Mouse (Mus musculus): ENCODE data around the gene Il4i1.

Gene Il4i1

DNA sequence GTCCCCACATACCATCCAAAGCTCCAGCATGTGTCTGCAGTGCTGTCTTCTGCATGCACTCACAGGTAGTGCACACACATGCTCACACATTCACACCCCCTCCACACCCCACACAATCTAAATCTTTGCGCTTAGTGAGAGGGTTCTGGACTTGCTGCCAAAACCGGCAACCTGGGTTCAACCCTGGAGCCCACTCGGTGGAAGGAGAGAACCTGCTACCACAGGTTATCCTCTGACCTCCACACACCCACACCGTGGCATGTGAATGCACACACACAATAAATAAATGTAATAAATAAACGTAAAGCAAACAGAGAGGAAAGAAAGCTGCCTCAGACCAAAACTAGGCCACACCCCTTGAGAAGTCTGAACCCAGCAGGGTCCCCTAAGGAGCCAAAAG is 31.6 kb downstream of the Il4i1 start:
- in situ Hi-C loops (cut with MboI, MseI): no loop called here

DNA sequence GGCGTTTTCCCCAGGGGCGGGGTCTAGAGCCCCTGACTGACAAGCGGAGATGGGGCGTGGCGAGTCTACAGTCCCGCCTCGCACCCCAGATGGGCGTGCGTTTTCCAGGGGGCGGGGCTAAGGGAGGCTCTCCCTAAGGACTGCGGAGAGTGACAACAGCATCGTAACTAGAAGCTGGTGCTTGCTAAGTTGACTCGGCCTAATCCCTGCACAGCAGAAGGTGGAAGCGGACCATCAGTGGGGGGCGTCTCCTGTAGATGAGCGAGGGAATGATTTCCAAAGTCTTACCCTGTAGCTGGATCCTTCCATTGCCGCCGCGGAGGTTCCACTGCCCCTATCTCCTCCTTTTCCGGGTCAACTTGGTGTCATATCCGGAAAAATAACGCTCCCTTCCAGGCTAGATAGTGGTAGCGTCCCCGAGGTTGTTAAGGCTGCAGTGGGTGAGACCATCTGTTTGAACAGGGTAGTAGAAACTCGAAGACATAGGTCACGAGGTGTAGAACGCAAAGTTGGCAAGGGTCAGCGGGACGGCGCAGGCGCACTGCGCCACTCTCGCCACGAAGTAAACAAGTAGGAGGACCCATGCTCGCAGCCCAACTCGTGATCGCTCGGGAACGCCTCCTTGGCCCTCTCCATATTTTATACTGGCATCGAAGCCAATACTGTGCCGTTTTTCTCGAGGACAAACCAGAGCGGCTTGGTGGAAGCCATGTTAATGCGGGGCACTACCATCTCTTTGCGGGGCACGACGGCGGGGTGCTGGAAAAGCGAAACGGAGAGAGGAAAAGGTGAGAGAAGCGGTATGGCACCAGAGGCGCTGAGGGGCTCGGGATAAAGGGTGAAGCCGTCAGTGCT is 32.6 kb downstream of the Il4i1 start, which contains the start of the genes Akt1s1 and Tbc1d17:
Akt1s1 (plus strand) TSS at position 431 of the 855 bp plus-strand sequence.
Tbc1d17 (minus strand) TSS at position 519 of the 855 bp plus-strand sequence.
- in situ Hi-C loops (cut with MboI, MseI): no loop called here

GRCm38 (mm10) chr7:44849416-44850111 is 33.4 kb downstream of the Il4i1 start:
- in situ Hi-C loops (cut with MboI, MseI): no loop called here

DNA sequence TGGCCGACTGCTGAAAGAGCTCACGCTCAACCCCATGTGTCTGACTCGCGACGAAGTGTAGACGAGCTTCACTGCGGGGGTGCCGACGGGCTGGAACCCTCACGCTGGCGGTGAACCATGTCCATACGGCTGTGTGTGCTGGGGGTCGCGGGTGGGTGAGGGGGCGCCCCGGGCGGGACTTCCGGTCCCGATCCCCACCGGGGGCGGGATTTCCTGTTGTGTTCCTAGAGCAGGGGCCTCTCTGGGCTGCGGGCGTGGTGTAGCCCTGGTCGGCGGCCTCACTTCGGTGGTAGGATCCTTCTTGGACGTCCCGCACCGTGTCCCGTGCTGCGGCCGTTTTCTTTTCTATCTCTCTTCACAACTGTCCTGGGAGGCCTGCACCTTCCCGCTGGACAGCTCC is 34.0 kb downstream of the Il4i1 start:
- in situ Hi-C loops (cut with MboI, MseI): no loop called here

- in situ Hi-C loops (cut with MboI, MseI): no loop called here
Measured at GRCm38 (mm10) chr7:44850789-44851624, 34.8 kb downstream of the Il4i1 start.

DNA sequence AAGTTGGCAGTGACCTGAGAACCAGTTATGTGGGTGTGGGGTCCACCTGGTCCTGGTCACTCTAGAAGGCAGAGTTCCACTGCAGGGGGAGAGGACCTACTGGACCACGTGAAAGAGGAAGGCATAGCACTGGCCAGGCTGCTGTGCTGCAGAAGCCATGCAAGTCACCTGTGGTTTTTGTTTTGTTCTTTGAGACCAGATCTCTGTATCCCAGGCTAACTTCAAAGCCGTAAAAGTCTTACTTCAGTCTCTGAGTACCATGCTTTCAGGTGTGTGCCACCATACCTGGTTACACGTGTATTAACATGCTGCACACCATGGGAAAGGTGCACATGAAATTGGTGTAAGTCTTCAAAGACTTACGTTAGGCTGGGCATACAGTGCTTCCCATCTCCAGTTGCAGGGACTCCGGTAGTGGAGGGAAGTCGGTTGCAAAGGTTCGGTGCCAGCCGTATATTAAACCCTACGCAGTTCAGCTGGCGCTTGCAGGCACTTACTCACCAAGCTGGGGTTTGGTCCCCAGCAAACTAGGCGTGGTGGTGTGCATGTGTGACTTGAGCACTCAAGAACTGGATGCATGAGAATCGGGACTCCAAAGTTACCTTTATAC is 35.5 kb downstream of the Il4i1 start:
- in situ Hi-C loops (cut with MboI, MseI): no loop called here

GRCm38 (mm10) chr7:44852259-44853027 is 36.3 kb downstream of the Il4i1 start:
- in situ Hi-C loops (cut with MboI, MseI): no loop called here

- in situ Hi-C loops (cut with MboI, MseI): no loop called here
Measured at GRCm38 (mm10) chr7:44853065-44853464, 36.9 kb downstream of the Il4i1 start.

GRCm38 (mm10) chr7:44853596-44854355 is 37.6 kb downstream of the Il4i1 start:
- in situ Hi-C loops (cut with MboI, MseI): no loop called here

DNA sequence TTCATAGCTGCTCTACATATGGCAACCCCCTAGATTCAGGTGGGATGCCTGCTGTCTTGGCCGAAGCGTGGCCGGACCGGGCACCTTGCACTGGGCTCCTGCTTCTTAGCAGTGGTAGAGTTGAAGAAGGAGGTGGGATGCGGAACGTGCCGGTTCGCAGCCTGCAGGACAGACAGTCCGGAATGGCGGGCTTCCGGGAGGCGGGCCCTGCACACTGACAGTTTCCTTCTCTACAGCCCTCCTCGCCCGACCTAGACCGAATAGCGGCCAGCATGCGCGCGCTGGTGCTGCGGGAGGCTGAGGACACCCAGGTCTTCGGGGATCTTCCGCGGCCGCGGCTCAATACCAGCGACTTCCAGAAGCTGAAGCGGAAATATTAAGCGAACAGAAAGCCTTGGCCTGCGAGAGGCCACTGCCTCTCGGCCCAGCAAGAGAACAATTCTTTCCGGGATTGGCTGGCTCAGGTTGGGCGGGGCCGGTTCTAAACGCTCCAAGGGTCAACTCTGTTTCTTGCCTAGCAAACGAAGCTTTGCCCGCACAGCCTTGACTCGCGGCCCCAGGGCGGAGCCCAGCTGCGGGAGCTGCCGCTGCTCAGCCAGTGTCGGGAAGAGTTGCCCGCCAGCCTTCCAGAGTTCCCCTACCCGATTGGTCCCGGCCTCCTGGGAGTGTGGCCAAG is 38.3 kb downstream of the Il4i1 start:
- in situ Hi-C loops (cut with MboI, MseI): no loop called here

DNA sequence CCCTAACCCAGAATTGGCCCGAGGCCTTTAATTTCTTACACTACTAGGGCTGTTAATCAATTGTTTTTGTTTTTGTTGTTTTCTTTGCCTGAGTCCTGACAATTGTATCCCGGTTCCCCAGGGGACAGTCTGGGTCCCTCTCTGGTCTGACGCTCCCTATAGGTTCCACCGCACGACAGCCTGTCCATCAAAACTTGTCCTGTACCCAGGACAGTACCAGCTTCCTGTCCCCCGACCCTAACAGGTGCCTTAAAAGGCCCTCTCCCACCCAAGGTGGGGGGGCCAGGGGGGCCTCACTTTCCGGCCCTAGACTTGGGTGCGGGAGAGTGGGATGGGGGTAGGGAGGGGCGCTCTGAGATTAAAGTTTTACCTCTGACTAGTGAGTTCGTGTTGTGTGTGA is 38.8 kb downstream of the Il4i1 start:
- in situ Hi-C loops (cut with MboI, MseI): no loop called here

- in situ Hi-C loops (cut with MboI, MseI): no loop called here
Measured at GRCm38 (mm10) chr7:44856265-44856916, 40.2 kb downstream of the Il4i1 start.

GRCm38 (mm10) chr7:44857042-44857552 is 40.9 kb downstream of the Il4i1 start, which contains the start of gene Pnkp:
TSS of gene Pnkp (plus strand) at chr7:44857139.
- in situ Hi-C loops (cut with MboI, MseI): no loop called here

DNA sequence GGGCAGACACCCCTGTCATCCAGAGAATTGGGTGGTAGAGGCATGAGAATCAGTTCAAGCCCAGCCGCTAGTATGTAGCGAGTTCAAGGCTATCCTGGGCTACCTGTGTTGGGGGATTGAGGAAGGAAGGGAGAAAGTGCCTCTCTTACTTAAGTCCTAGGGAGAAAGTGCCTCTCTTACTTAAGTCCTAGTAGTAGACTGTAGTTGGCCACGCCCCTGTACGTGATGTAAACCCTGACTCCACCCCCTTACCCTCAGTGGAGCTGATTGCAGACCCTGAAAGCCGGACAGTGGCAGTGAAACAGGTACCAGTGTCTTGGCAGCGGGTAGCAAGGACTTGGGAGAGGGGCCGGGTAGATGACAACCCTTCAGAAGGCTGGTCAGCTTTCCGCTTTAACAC is 41.7 kb downstream of the Il4i1 start:
- in situ Hi-C loops (cut with MboI, MseI): no loop called here

- in situ Hi-C loops (cut with MboI, MseI): no loop called here
Measured at GRCm38 (mm10) chr7:44859896-44860295, 43.7 kb downstream of the Il4i1 start.

DNA sequence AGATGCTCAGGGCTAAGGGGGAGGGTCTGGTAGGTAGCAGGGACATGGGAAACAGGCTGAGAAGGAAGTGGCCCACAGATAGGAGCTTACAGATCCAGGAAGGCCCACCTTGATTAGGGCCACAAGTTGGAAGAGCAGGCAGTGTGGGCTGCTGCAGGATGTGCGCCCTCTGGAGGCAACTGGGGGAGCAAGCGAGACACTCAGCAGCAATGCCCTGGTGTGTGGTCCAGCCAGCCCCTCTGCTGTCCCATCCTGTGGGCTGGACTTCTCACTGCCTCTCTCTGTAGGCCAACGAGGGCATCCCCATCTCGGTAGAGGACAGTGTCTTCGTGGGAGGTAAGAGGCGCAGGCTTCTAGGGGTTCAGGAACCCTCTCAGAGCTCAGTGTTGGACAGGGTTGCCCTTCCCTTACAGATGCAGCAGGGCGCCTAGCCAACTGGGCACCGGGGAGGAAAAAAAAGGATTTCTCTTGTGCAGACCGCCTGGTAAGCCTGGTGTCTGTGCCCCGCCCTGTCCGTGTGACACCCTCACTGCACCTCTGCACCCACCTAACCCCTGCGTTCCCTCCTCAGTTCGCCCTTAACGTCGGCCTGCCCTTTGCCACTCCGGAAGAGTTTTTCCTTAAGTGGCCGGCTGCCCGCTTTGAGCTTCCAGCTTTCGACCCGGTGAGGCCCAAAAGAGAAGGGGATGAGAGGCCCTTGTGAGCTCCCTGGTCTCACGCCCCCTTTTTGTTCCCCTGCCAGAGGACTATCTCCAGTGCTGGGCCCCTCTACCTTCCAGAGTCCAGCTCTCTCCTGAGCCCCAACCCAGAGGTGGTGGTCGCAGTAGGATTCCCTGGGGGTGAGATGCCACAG is 44.6 kb downstream of the Il4i1 start:
- in situ Hi-C loops (cut with MboI, MseI): no loop called here

DNA sequence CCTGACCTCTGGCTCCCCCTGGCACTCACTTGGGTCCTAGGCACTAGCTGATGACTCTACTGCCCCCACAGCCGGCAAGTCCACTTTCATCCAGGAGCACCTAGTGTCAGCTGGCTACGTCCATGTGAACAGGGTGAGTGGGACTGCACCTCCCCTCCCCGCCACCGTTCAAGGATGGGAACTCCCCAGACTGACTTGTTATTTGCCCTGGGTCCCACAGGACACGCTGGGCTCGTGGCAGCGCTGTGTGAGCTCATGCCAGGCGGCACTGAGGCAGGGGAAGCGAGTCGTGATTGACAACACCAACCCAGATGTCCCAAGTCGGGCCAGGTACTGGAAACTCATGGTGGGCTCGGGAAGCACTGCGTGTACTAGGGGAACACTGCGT is 45.2 kb downstream of the Il4i1 start:
- in situ Hi-C loops (cut with MboI, MseI): no loop called here

DNA sequence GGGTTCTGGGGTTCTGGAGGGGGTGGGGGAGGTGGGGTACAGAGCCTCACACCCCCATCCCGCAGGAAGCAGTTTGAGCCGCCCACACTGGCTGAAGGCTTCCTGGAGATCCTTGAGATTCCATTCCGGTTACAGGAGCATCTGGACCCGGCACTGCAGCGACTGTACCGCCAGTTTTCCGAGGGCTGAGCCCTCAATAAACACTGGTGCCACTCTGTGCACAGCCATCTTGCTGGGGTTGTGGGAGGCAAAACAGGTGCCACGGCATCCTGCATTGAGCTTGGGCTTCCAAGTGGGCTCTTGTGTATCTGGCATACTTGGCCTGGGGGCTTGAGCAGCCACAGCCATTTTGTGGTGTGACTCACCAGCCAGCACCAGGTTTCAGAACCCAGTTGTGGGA is 46.2 kb downstream of the Il4i1 start:
- in situ Hi-C loops (cut with MboI, MseI): no loop called here
